Mouse (Mus musculus): ENCODE measurements around the gene Ubtf. TPM values are rescaled to one million over a fixed set of nuclear protein-coding genes. Genes with fewer than 3 reads are reported as not detected.
A peak's percentile ranks its signal among the peaks of the same experiment; 100 is the strongest.

The Ubtf gene
- polyA plus RNA-seq, 1 experiment from 2014 or later = 84.4 TPM

- H3K4me2 ChIP-seq (ENCODE audit: low read length) = peak overlapping the region; percentile 90
- H3K4me3 ChIP-seq (replicated peaks; ENCODE audit: low read depth, low read length) = peak overlapping the region; percentile 99
- 0% methylated on average over 55 of the region's 77 CpGs for whole genome bisulfite sequencing
- H3K27me3 ChIP-seq (ENCODE audit: control insufficient read depth, insufficient read depth, low read length) = no peaks in the 10 kb centered on the region
- peak overlapping the region; percentile 100 for H3K9ac ChIP-seq (replicated peaks; ENCODE audit: low read length)
- H3K36me3 ChIP-seq (ENCODE audit: control insufficient read depth, insufficient read depth, low read length) = peaks cover 27% of the 10 kb centered on the region
- peak overlapping the region; percentile 99 for H3K27ac ChIP-seq (replicated peaks; ENCODE audit: low read depth, low read length)
- ATAC-seq (ENCODE audit: low FRiP score, low TSS enrichment) = peak; percentile 56
- peaks cover 20% of the 10 kb centered on the region for H3K4me1 ChIP-seq (ENCODE audit: control insufficient read depth, insufficient read depth, low read length)
- DNase-seq = peak; percentile 87
- no peaks in the 10 kb centered on the region for H3K9me3 ChIP-seq (ENCODE audit: control insufficient read depth, low read length)
These were observed 1.5 kb downstream of the Ubtf start for GRCm38 (mm10) chr11:102317901-102318575.

GRCm38 (mm10) chr11:102317298-102317900 lies 2.1 kb downstream of the Ubtf start:
- ATAC-seq (ENCODE audit: low FRiP score, low TSS enrichment) (0 out of 2 replicates have a peak, but pooled peaks have one; percentile 19), DNase-seq (peak; percentile 80)
- Histone ChIP-seq H3K9ac (replicated peaks; ENCODE audit: low read length) (peak overlapping the region; percentile 100), H3K27me3 (ENCODE audit: control insufficient read depth, insufficient read depth, low read length) (no peaks in the 10 kb centered on the region), H3K4me1 (ENCODE audit: control insufficient read depth, insufficient read depth, low read length) (peaks cover 17% of the 10 kb centered on the region), H3K9me3 (ENCODE audit: control insufficient read depth, low read length) (no peaks in the 10 kb centered on the region), H3K36me3 (ENCODE audit: control insufficient read depth, insufficient read depth, low read length) (peaks cover 33% of the 10 kb centered on the region), H3K27ac (replicated peaks; ENCODE audit: low read depth, low read length) (peak overlapping the region; percentile 99), H3K4me2 (ENCODE audit: low read length) (peak overlapping the region; percentile 90), H3K4me3 (replicated peaks; ENCODE audit: low read depth, low read length) (peak overlapping the region; percentile 99)
- WGBS = under 1% methylated on average over 83 of the region's 87 CpGs

- Histone ChIP-seq H3K9ac (replicated peaks; ENCODE audit: low read length) (peak overlapping the region; percentile 100), H3K9me3 (ENCODE audit: control insufficient read depth, low read length) (no peaks in the 10 kb centered on the region), H3K4me3 (replicated peaks; ENCODE audit: low read depth, low read length) (peak overlapping the region; percentile 99), H3K27me3 (ENCODE audit: control insufficient read depth, insufficient read depth, low read length) (no peaks in the 10 kb centered on the region), H3K36me3 (ENCODE audit: control insufficient read depth, insufficient read depth, low read length) (peaks cover 40% of the 10 kb centered on the region), H3K4me2 (ENCODE audit: low read length) (peak overlapping the region; percentile 90), H3K4me1 (ENCODE audit: control insufficient read depth, insufficient read depth, low read length) (peaks cover 17% of the 10 kb centered on the region), H3K27ac (replicated peaks; ENCODE audit: low read depth, low read length) (peak overlapping the region; percentile 99)
- WGBS = under 1% methylated on average over 64 of the region's 80 CpGs
- ATAC-seq (ENCODE audit: low FRiP score, low TSS enrichment) (peak; percentile 44), DNase-seq (peak; percentile 93)
These were observed 2.8 kb downstream of the Ubtf start for GRCm38 (mm10) chr11:102316572-102317297.

GRCm38 (mm10) chr11:102315690-102316571 lies 3.6 kb downstream of the Ubtf start:
- peak overlapping the region; percentile 90 for H3K4me2 ChIP-seq (ENCODE audit: low read length)
- peak overlapping the region; percentile 99 for H3K27ac ChIP-seq (replicated peaks; ENCODE audit: low read depth, low read length)
- H3K27me3 ChIP-seq (ENCODE audit: control insufficient read depth, insufficient read depth, low read length) = no peaks in the 10 kb centered on the region
- peaks cover 14% of the 10 kb centered on the region for H3K4me1 ChIP-seq (ENCODE audit: control insufficient read depth, insufficient read depth, low read length)
- DNase-seq = peak; percentile 34
- no peaks in the 10 kb centered on the region for H3K9me3 ChIP-seq (ENCODE audit: control insufficient read depth, low read length)
- peaks cover 48% of the 10 kb centered on the region for H3K36me3 ChIP-seq (ENCODE audit: control insufficient read depth, insufficient read depth, low read length)
- no peak for ATAC-seq (ENCODE audit: low FRiP score, low TSS enrichment)
- peak overlapping the region; percentile 100 for H3K9ac ChIP-seq (replicated peaks; ENCODE audit: low read length)
- WGBS = 8% methylated on average over 14 of the region's 14 CpGs
- H3K4me3 ChIP-seq (replicated peaks; ENCODE audit: low read depth, low read length) = peak overlapping the region; percentile 99

GRCm38 (mm10) chr11:102314321-102314720 lies 5.2 kb downstream of the Ubtf start:
- Histone ChIP-seq H3K4me3 (replicated peaks; ENCODE audit: low read depth, low read length) (no peak overlapping the region), H3K9ac (replicated peaks; ENCODE audit: low read length) (no peak overlapping the region), H3K27me3 (ENCODE audit: control insufficient read depth, insufficient read depth, low read length) (no peaks in the 10 kb centered on the region), H3K9me3 (ENCODE audit: control insufficient read depth, low read length) (no peaks in the 10 kb centered on the region), H3K4me2 (ENCODE audit: low read length) (no peak overlapping the region), H3K36me3 (ENCODE audit: control insufficient read depth, insufficient read depth, low read length) (peaks cover 64% of the 10 kb centered on the region), H3K4me1 (ENCODE audit: control insufficient read depth, insufficient read depth, low read length) (peaks cover 11% of the 10 kb centered on the region), H3K27ac (replicated peaks; ENCODE audit: low read depth, low read length) (no peak overlapping the region)
- WGBS = 87% methylated on average over 12 of the region's 12 CpGs
- ATAC-seq (ENCODE audit: low FRiP score, low TSS enrichment) (no peak), DNase-seq (no peak)

- ATAC-seq (ENCODE audit: low FRiP score, low TSS enrichment) = no peak
- peaks cover 73% of the 10 kb centered on the region for H3K36me3 ChIP-seq (ENCODE audit: control insufficient read depth, insufficient read depth, low read length)
- WGBS = 81% methylated on average over 6 of the region's 6 CpGs
- H3K9ac ChIP-seq (replicated peaks; ENCODE audit: low read length) = no peak overlapping the region
- no peak overlapping the region for H3K4me2 ChIP-seq (ENCODE audit: low read length)
- H3K27ac ChIP-seq (replicated peaks; ENCODE audit: low read depth, low read length) = no peak overlapping the region
- DNase-seq = no peak
- H3K9me3 ChIP-seq (ENCODE audit: control insufficient read depth, low read length) = no peaks in the 10 kb centered on the region
- H3K27me3 ChIP-seq (ENCODE audit: control insufficient read depth, insufficient read depth, low read length) = no peaks in the 10 kb centered on the region
- no peak overlapping the region for H3K4me3 ChIP-seq (replicated peaks; ENCODE audit: low read depth, low read length)
- peaks cover 11% of the 10 kb centered on the region for H3K4me1 ChIP-seq (ENCODE audit: control insufficient read depth, insufficient read depth, low read length)
These were observed 7.0 kb downstream of the Ubtf start for GRCm38 (mm10) chr11:102312586-102312985.

- H3K36me3 ChIP-seq (ENCODE audit: control insufficient read depth, insufficient read depth, low read length) = peaks cover 79% of the 10 kb centered on the region
- ATAC-seq (ENCODE audit: low FRiP score, low TSS enrichment) (no peak), DNase-seq (no peak)
- H3K27me3 ChIP-seq (ENCODE audit: control insufficient read depth, insufficient read depth, low read length) = no peaks in the 10 kb centered on the region
- H3K4me3 ChIP-seq (replicated peaks; ENCODE audit: low read depth, low read length) = no peak overlapping the region
- no peak overlapping the region for H3K4me2 ChIP-seq (ENCODE audit: low read length)
- H3K9me3 ChIP-seq (ENCODE audit: control insufficient read depth, low read length) = no peaks in the 10 kb centered on the region
- no peak overlapping the region for H3K9ac ChIP-seq (replicated peaks; ENCODE audit: low read length)
- WGBS = 88% methylated on average over 4 of the region's 4 CpGs
- H3K4me1 ChIP-seq (ENCODE audit: control insufficient read depth, insufficient read depth, low read length) = peaks cover 11% of the 10 kb centered on the region
- no peak overlapping the region for H3K27ac ChIP-seq (replicated peaks; ENCODE audit: low read depth, low read length)
These were observed 7.6 kb downstream of the Ubtf start for GRCm38 (mm10) chr11:102311966-102312365.

Data from midbrain, embryonic 14.5 days (tissue).